Mouse (Mus musculus) liver, adult 2 months (tissue): ENCODE data around the gene Med20.

ENCODE experiments used
- CTCF ChIP-seq: fragments of 200-500 bp; IDR thresholded peaks from 2 replicates; pipeline ENCODE4 v1.5.1; 2011; ENCODE audit warnings: low read depth, low read length, control low read depth
- POLR2A ChIP-seq: fragments of 200-500 bp; IDR thresholded peaks from 2 replicates; pipeline ENCODE4 v1.6.1; 2011; ENCODE audit warnings: low read length, control low read depth; ENCODE audit not compliant: insufficient read depth; ENCODE audit errors: extremely low read depth

GRCm38 (mm10) chr17:47600601-47601388 is 10.6 kb upstream of the Med20 start:
- TF ChIP-seq CTCF (no peak), POLR2A (no peak)
